Mouse (Mus musculus) CH12.LX (cell line): ENCODE results near the gene Map7. TPM values are rescaled to one million over a fixed set of nuclear protein-coding genes. Genes with fewer than 3 reads are reported as not detected.

Experiments
- DNase-seq: peaks from one replicate; pipeline ENCODE4 v3.0.0-alpha.2; 2013; ENCODE audit errors: extremely low read depth
- H3K27ac ChIP-seq: 2 replicates; pipeline ENCODE4 v1.5.1; 2012; ENCODE audit warnings: low read depth, mild to moderate bottlenecking, control low read depth, moderate library complexity; ENCODE audit not compliant: insufficient read depth
- H3K27me3 ChIP-seq: replicated peaks from 2 replicates; pipeline ENCODE3; 2012; ENCODE audit warnings: inconsistent platforms
- H3K36me3 ChIP-seq, 2 experiments: replicated peaks in 1 of 2; 2 replicates each; pipeline versions ENCODE3 to v1.6.1; 2012; ENCODE audit warnings: inconsistent platforms in 1 of 2, low read length in 1 of 2, mild to moderate bottlenecking in 1 of 2, mixed read lengths in 1 of 2, moderate library complexity in 1 of 2; ENCODE audit not compliant: control insufficient read depth in 1 of 2, insufficient read depth in 1 of 2
- H3K4me1 ChIP-seq, 2 experiments: 2 replicates each; pipeline ENCODE4 v1.6.1; 2012; ENCODE audit warnings: inconsistent platforms in 1 of 2, moderate library complexity in 1 of 2; ENCODE audit not compliant: insufficient read depth in 2 of 2, control insufficient read depth in 1 of 2
- H3K4me2 ChIP-seq: 2 replicates; pipeline ENCODE4 v1.6.1; 2012; ENCODE audit warnings: low read depth, mild to moderate bottlenecking, control low read depth; ENCODE audit not compliant: poor library complexity, insufficient read depth, severe bottlenecking
- H3K4me3 ChIP-seq, 3 experiments: fragments of 150-350 bp in 1 of 3; sonication (generic) in 1 of 3; replicated peaks in 1 of 3; 2 replicates each; pipeline versions ENCODE3 to v1.5.1; 2011 to 2012; ENCODE audit warnings: low read depth in 2 of 3, low read length in 2 of 3, mild to moderate bottlenecking in 2 of 3, moderate library complexity in 2 of 3, control low read depth in 1 of 3, improper control_type of control experiment in 1 of 3, inconsistent platforms in 1 of 3, mixed read lengths in 1 of 3; ENCODE audit not compliant: poor library complexity in 1 of 3
- H3K79me2 ChIP-seq: replicated peaks from 2 replicates; pipeline ENCODE4 v1.6.1; 2012; ENCODE audit warnings: mild to moderate bottlenecking, moderate library complexity; ENCODE audit not compliant: control insufficient read depth, poor library complexity, insufficient read depth, severe bottlenecking; ENCODE audit errors: extremely low read depth
- H3K9ac ChIP-seq: 2 replicates; pipeline ENCODE4 v1.6.1; 2012; ENCODE audit warnings: low read depth, mild to moderate bottlenecking, control low read depth, moderate library complexity; ENCODE audit not compliant: insufficient read depth
- H3K9me3 ChIP-seq: replicated peaks from 2 replicates; pipeline ENCODE3; 2012; ENCODE audit warnings: low read length, inconsistent platforms, mixed read lengths
- BHLHE40 ChIP-seq: IDR thresholded peaks from 2 replicates; pipeline ENCODE4 v1.6.1; 2011; ENCODE audit warnings: mild to moderate bottlenecking, low read depth, low read length, improper control_type of control experiment
- CHD2 ChIP-seq: IDR thresholded peaks from 2 replicates; pipeline ENCODE4 v1.6.1; 2011; ENCODE audit warnings: low read length, improper control_type of control experiment
- EP300 ChIP-seq: IDR thresholded peaks from 2 replicates; pipeline ENCODE4 v1.6.1; 2011; ENCODE audit warnings: low read length, improper control_type of control experiment
- ETS1 ChIP-seq: conservative IDR thresholded peaks from 2 replicates; pipeline ENCODE4 v1.6.1; 2012; ENCODE audit warnings: low read depth, mild to moderate bottlenecking, inconsistent platforms, low read length, improper control_type of control experiment, moderate library complexity
- GABPA ChIP-seq: IDR thresholded peaks from 2 replicates; pipeline ENCODE4 v1.6.1; 2012; ENCODE audit warnings: low read depth, low read length, improper control_type of control experiment, inconsistent platforms; ENCODE audit not compliant: insufficient replicate concordance
- IRF4 ChIP-seq: IDR thresholded peaks from 2 replicates; pipeline ENCODE4 v1.6.1; 2014; ENCODE audit warnings: low read depth, mild to moderate bottlenecking, inconsistent platforms, low read length, improper control_type of control experiment
- JUN ChIP-seq: IDR thresholded peaks from 2 replicates; pipeline ENCODE4 v1.6.1; 2011; ENCODE audit warnings: low read depth, mild to moderate bottlenecking, low read length, improper control_type of control experiment, moderate library complexity; ENCODE audit not compliant: insufficient read depth
- JUND ChIP-seq: conservative IDR thresholded peaks from 2 replicates; pipeline ENCODE4 v1.6.1; 2011; ENCODE audit warnings: low read depth, low read length, improper control_type of control experiment
- KAT2A ChIP-seq: IDR thresholded peaks from 2 replicates; pipeline ENCODE4 v1.6.1; 2012; ENCODE audit warnings: low read length, improper control_type of control experiment, inconsistent platforms; ENCODE audit not compliant: insufficient replicate concordance
- MAX ChIP-seq: IDR thresholded peaks from 2 replicates; pipeline ENCODE4 v1.6.1; 2011; ENCODE audit warnings: low read length, improper control_type of control experiment
- MXI1 ChIP-seq: IDR thresholded peaks from 2 replicates; pipeline ENCODE4 v1.6.1; 2011; ENCODE audit warnings: mild to moderate bottlenecking, low read depth, low read length, improper control_type of control experiment
- MYC ChIP-seq: IDR thresholded peaks from 2 replicates; pipeline ENCODE4 v1.6.1; 2011; ENCODE audit warnings: low read depth, mild to moderate bottlenecking, improper control_type of control experiment, low read length
- NELFE ChIP-seq: IDR thresholded peaks from 2 replicates; pipeline ENCODE4 v1.6.1; 2011; ENCODE audit warnings: low read depth, low read length, improper control_type of control experiment
- NRF1 ChIP-seq: IDR thresholded peaks from 2 replicates; pipeline ENCODE4 v1.6.1; 2014; ENCODE audit warnings: low read depth, mild to moderate bottlenecking, inconsistent platforms, low read length, improper control_type of control experiment, moderate library complexity
- RAD21 ChIP-seq: IDR thresholded peaks from 2 replicates; pipeline ENCODE4 v1.6.1; 2011; ENCODE audit warnings: low read depth, mild to moderate bottlenecking, low read length, improper control_type of control experiment, moderate library complexity
- TBP ChIP-seq: conservative IDR thresholded peaks from 2 replicates; pipeline ENCODE4 v1.6.1; 2011; ENCODE audit warnings: low read depth, low read length, improper control_type of control experiment
- TCF12 ChIP-seq: IDR thresholded peaks from 2 replicates; pipeline ENCODE4 v1.6.1; 2014; ENCODE audit warnings: low read depth, mild to moderate bottlenecking, inconsistent platforms, low read length, improper control_type of control experiment
- USF1 ChIP-seq: IDR thresholded peaks from 2 replicates; pipeline ENCODE4 v1.6.1; 2014; ENCODE audit warnings: low read depth, mild to moderate bottlenecking, inconsistent platforms, low read length, improper control_type of control experiment
- USF2 ChIP-seq: conservative IDR thresholded peaks from 2 replicates; pipeline ENCODE4 v1.6.1; 2011; ENCODE audit warnings: low read depth, low read length, improper control_type of control experiment
- ZC3H11A ChIP-seq: IDR thresholded peaks from 2 replicates; pipeline ENCODE4 v1.6.1; 2012; ENCODE audit warnings: low read depth, mild to moderate bottlenecking, inconsistent platforms, low read length, improper control_type of control experiment
- ZMIZ1 ChIP-seq: IDR thresholded peaks from 2 replicates; pipeline ENCODE4 v1.6.1; 2012; ENCODE audit warnings: low read depth, mild to moderate bottlenecking, inconsistent platforms, low read length, improper control_type of control experiment
- dilution Hi-C: fragments of 300-500 bp; cut with MboI; formaldehyde crosslinking; loops from 2 replicates; pipeline ENCODE4 v1.14.3; 2020; ENCODE audit warnings: low sequenced_read_pairs; ENCODE audit not compliant: extremely low pct_unique_long_range_greater_than_20kb, extremely low pct_ligation_motif_present
- in situ Hi-C: fragments of 300-500 bp; cut with MboI; formaldehyde crosslinking; loops from 3 replicates; pipeline ENCODE4 v1.14.3; 2019; ENCODE audit warnings: low sequenced_read_pairs, low pct_ligation_motif_present, low pct_unique_long_range_greater_than_20kb, mixed read lengths
- polyA plus RNA-seq: library from polyadenylated mRNA; unstranded; fragments of >175 nt; gene quantifications from 2 replicates; pipeline ENCODE4 v1.2.1, GENCODE M21; 2012; ENCODE audit warnings: low read depth; ENCODE audit not compliant: insufficient read length
- total RNA-seq, 2 experiments: library from RNA; depleted of rRNA; stranded (reverse); fragments of 300-350 nt in 1 of 2; fragments of >200 nt in 1 of 2; gene quantifications; 2 replicates each; pipeline ENCODE4 v1.2.3; 2012 to 2014

Map7 gene
- total and polyA plus RNA-seq, 3 experiments, result 7.4 to 31.1 (median 21.6) TPM

GRCm38 (mm10) chr10:20104271-20104931, 43.9 kb upstream of the Map7 start (continued):
- TF ChIP-seq JUN (peak; percentile 47), TBP (no peak), ZMIZ1 (no peak), NELFE (no peak), USF2 (no peak), USF1 (no peak), ZC3H11A (no peak), EP300 (peak; percentile 62), CHD2 (peak; percentile 73), ETS1 (peak; percentile 51), MAX (no peak), JUND (peak; percentile 33; the same call in 1 of the 2 replicates)

GRCm38 (mm10) chr10:20105575-20105974, 42.7 kb upstream of the Map7 start:
- TF ChIP-seq RAD21 (no peak), USF1 (no peak), MXI1 (no peak), TCF12 (no peak)
- 0 out of 2 replicates have a peak, but pooled peaks cover 2% of the 10 kb centered on the region for H3K79me2 ChIP-seq
- peaks cover 61 to 83% of the 10 kb centered on the region in 2 experiments for H3K36me3 ChIP-seq
- H3K9ac ChIP-seq, result no peak overlapping the region
- no peak overlapping the region for H3K4me3 ChIP-seq
- H3K27me3 ChIP-seq, result no peaks in the 10 kb centered on the region
- H3K9me3 ChIP-seq, result no peaks in the 10 kb centered on the region
- peaks cover 8 to 20% of the 10 kb centered on the region in 2 experiments for H3K4me1 ChIP-seq
- in situ Hi-C loops (no loop called here), dilution Hi-C loops (no loop called here)
- H3K27ac ChIP-seq, result no peak overlapping the region
- DNase-seq, result no peak
- no peak overlapping the region for H3K4me2 ChIP-seq

GRCm38 (mm10) chr10:20107031-20107430, 41.2 kb upstream of the Map7 start:
- dilution Hi-C loops, result no loop called here

More at GRCm38 (mm10) chr10:20107031-20107430, 41.2 kb upstream of the Map7 start:
- Histone ChIP-seq H3K9ac (no peak overlapping the region), H3K4me1 (peaks cover 8 to 20% of the 10 kb centered on the region in 2 experiments), H3K36me3 (peaks cover 57 to 84% of the 10 kb centered on the region in 2 experiments), H3K9me3 (no peaks in the 10 kb centered on the region), H3K27me3 (no peaks in the 10 kb centered on the region), H3K4me3 (no peak overlapping the region), H3K79me2 (no peaks in the 10 kb centered on the region), H3K27ac (no peak overlapping the region), H3K4me2 (no peak overlapping the region)
- in situ Hi-C loops, result no loop called here
- TF ChIP-seq TBP (no peak), MAX (no peak), JUND (no peak), USF2 (no peak), ZC3H11A (no peak), ETS1 (no peak), IRF4 (no peak), MXI1 (no peak), MYC (no peak), GABPA (no peak), BHLHE40 (no peak), NRF1 (no peak), KAT2A (no peak)
- DNase-seq, result no peak
